Mouse (Mus musculus) hindbrain, embryonic 10.5 days (tissue): ENCODE measurements around the gene Mall. TPM values are rescaled to one million over a fixed set of nuclear protein-coding genes. Genes with fewer than 3 reads are reported as not detected.
A peak's percentile ranks its signal among the peaks of the same experiment; 100 is the strongest.

Experiments
- DNase-seq: peaks from one replicate; pipeline ENCODE4 v3.0.0-alpha.2; 2017; ENCODE audit warnings: low spot score
- H3K27ac ChIP-seq: fragments of 300-500 bp; sonication (generic); 2 replicates; pipeline ENCODE4 v1.5.1; 2016; ENCODE audit warnings: mild to moderate bottlenecking, moderate library complexity
- H3K27me3 ChIP-seq: fragments of 300-500 bp; sonication (generic); 2 replicates; pipeline ENCODE4 v1.6.1; 2016; ENCODE audit warnings: mild to moderate bottlenecking; ENCODE audit not compliant: poor library complexity, insufficient read depth, severe bottlenecking
- H3K36me3 ChIP-seq: fragments of 300-500 bp; sonication (generic); 2 replicates; pipeline ENCODE4 v1.6.1; 2016; ENCODE audit warnings: mild to moderate bottlenecking, moderate library complexity
- H3K4me1 ChIP-seq: fragments of 300-500 bp; sonication (generic); replicated peaks from 2 replicates; pipeline ENCODE4 v1.6.1; 2016; ENCODE audit warnings: mild to moderate bottlenecking
- H3K4me3 ChIP-seq: fragments of 300-500 bp; sonication (generic); 2 replicates; pipeline ENCODE4 v1.5.1; 2016; ENCODE audit warnings: mild to moderate bottlenecking, moderate library complexity
- H3K9me3 ChIP-seq: fragments of 300-500 bp; sonication (generic); 2 replicates; pipeline ENCODE4 v1.6.1; 2016; ENCODE audit warnings: mild to moderate bottlenecking, moderate library complexity
- WGBS: fragments of 180-500 bp; shearing (Covaris S2); methylation state at CpG from one replicate; pipeline ENCODE4 v1.1.7; 2016; 5-methylcytosine and 5-hydroxymethylcytosine counted together
- polyA plus RNA-seq: library from polyadenylated mRNA; unstranded; fragments of >200 nt; fragmentation: Nextera tagmentation; extraction: Ambion mirVana; gene quantifications from 2 replicates; pipeline ENCODE4 v1.2.1, GENCODE M21; 2016

The Mall gene
- polyA plus RNA-seq, 1 experiment from 2014 or later, result 1.8 TPM

- H3K4me1 ChIP-seq, result peaks cover 36% of the 10 kb centered on the region
- H3K27ac ChIP-seq, result peak overlapping the region; percentile 45; the same call in 1 of the 2 replicates
- H3K9me3 ChIP-seq, result no peaks in the 10 kb centered on the region
- H3K36me3 ChIP-seq, result no peaks in the 10 kb centered on the region
- no peak for DNase-seq
- WGBS, result 73% methylated on average over 7 of the region's 7 CpGs
- H3K4me3 ChIP-seq, result no peak overlapping the region
- no peaks in the 10 kb centered on the region for H3K27me3 ChIP-seq
Measured at GRCm38 (mm10) chr2:127722176-127722892, 7.4 kb downstream of the Mall start.

DNA sequence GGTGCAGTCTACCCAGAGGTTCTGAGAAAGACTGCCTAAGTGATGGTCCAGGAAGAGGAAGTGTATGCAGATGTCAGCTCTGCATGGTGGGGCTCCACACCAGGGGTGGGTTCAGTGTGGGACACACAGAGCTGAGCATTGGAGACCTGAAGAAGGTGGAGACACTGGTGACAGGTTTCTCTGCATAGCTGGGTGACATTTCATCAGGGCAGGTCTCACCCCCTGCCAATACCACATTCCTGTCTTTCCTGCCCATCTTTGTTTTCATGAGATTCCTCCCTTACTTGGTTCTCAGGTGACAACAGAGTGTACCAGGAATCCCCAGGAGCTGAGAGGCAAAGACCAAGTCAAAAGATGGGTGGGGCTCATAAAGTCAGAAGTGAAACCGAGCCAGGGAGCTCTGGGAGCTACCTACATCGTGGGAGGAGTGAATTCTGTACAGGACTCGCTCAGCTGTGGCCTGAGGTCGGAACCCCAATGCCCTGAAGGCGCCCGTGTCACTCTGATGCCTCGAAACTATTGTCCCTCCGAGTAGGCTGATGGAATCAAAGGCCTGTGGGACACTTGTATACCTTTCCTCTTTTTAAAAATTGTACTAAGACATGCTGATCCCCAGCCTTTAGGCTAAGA lies 10.8 kb downstream of the Mall start:
- Histone ChIP-seq H3K4me1 (peaks cover 37% of the 10 kb centered on the region), H3K4me3 (no peak overlapping the region), H3K9me3 (no peaks in the 10 kb centered on the region), H3K36me3 (no peaks in the 10 kb centered on the region), H3K27me3 (no peaks in the 10 kb centered on the region), H3K27ac (no peak overlapping the region)
- no peak for DNase-seq
- 54% methylated on average over 8 of the region's 8 CpGs for WGBS

DNA sequence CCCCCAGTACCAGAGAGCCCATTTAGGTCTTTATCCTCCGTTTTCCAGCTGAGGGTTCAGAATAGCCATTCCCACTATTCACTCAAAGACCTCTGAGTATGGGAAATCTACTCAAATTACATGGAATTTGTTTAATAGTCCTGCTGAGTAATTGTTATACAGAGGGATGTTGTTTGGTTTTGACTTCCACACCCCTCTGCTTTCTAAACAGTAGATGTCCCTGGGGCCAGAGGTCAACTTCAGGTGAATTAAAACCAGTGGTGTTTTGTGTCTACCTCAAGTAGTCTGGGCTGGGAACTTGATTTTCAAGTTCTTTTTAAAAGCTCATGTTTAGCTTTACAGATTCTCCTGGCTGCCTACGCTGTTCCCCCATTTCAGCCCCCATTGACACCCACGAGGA lies 15.0 kb downstream of the Mall start:
- Histone ChIP-seq H3K9me3 (no peaks in the 10 kb centered on the region), H3K4me3 (no peak overlapping the region), H3K36me3 (no peaks in the 10 kb centered on the region), H3K27ac (no peak overlapping the region), H3K27me3 (no peaks in the 10 kb centered on the region), H3K4me1 (peaks cover 12% of the 10 kb centered on the region)
- no peak for DNase-seq
- WGBS, result 56% methylated on average over 3 of the region's 3 CpGs

DNA sequence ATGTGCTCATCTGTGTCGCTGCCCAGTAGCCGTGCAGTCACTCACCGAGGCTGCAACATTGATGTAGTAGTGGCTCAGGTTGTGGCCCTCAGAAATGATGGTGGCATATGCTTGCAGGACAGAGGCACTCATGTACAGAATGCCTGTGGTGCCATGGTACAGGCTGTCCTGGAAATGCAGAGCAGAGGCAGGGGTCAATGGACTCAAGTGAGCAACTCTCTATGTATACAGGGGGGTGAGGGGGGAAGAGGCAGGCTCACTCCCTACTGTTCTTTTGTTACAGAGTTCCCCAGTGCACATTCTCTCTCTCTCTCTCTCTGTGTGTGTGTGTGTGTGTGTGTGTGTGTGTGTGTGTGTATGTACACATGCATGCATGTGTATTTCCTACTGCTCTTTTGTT lies 20.9 kb downstream of the Mall start:
- 73% methylated on average over 3 of the region's 3 CpGs for WGBS

DNA sequence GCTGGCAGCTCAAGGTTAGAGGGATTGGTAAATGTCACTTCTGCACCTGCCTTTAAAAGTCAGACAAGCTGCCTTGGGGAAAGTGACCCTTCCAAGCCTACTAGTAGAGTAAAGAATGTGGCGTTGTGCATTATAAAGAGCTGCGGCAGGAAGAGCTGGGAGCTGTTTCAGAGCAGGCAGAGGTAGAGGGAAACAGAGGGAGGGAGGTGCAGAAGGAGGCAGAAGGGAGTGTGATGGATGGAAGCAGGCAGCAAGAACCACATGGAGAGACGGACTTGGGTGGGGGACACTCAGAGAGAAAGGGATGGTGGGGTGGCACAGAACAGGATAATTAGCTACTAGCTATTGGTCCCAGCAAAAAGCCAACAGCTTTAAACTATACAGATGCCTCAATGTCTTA lies 21.7 kb downstream of the Mall start:
- WGBS, result 45% methylated on average over 3 of the region's 3 CpGs
- no peak for DNase-seq
- Histone ChIP-seq H3K9me3 (no peaks in the 10 kb centered on the region), H3K27ac (no peak overlapping the region), H3K36me3 (no peaks in the 10 kb centered on the region), H3K4me3 (no peak overlapping the region), H3K4me1 (peaks cover 7% of the 10 kb centered on the region; the same call in 1 of the 2 replicates), H3K27me3 (no peaks in the 10 kb centered on the region)

More for the DNA sequence above, 20.9 kb downstream of the Mall start:
- Histone ChIP-seq H3K27me3 (no peaks in the 10 kb centered on the region), H3K9me3 (no peaks in the 10 kb centered on the region), H3K36me3 (no peaks in the 10 kb centered on the region), H3K4me3 (no peak overlapping the region), H3K4me1 (peaks cover 7% of the 10 kb centered on the region; the same call in 1 of the 2 replicates), H3K27ac (no peak overlapping the region)
- no peak for DNase-seq

- Histone ChIP-seq H3K4me1 (peaks cover 7% of the 10 kb centered on the region; the same call in 1 of the 2 replicates), H3K9me3 (no peaks in the 10 kb centered on the region), H3K27me3 (no peaks in the 10 kb centered on the region), H3K36me3 (no peaks in the 10 kb centered on the region), H3K4me3 (no peak overlapping the region), H3K27ac (no peak overlapping the region)
- 85% methylated on average over 6 of the region's 6 CpGs for WGBS
- DNase-seq, result no peak
Measured at GRCm38 (mm10) chr2:127705267-127705666, 24.5 kb downstream of the Mall start.

GRCm38 (mm10) chr2:127689239-127689638 lies 40.5 kb downstream of the Mall start:
- H3K4me1 ChIP-seq, result no peaks in the 10 kb centered on the region
- no peak overlapping the region for H3K4me3 ChIP-seq
- 91% methylated on average over 4 of the region's 4 CpGs for WGBS
- H3K9me3 ChIP-seq, result no peaks in the 10 kb centered on the region
- no peak for DNase-seq
- H3K27me3 ChIP-seq, result peaks cover 4% of the 10 kb centered on the region; the same call in 1 of the 2 replicates
- no peak overlapping the region for H3K27ac ChIP-seq
- no peaks in the 10 kb centered on the region for H3K36me3 ChIP-seq

DNA sequence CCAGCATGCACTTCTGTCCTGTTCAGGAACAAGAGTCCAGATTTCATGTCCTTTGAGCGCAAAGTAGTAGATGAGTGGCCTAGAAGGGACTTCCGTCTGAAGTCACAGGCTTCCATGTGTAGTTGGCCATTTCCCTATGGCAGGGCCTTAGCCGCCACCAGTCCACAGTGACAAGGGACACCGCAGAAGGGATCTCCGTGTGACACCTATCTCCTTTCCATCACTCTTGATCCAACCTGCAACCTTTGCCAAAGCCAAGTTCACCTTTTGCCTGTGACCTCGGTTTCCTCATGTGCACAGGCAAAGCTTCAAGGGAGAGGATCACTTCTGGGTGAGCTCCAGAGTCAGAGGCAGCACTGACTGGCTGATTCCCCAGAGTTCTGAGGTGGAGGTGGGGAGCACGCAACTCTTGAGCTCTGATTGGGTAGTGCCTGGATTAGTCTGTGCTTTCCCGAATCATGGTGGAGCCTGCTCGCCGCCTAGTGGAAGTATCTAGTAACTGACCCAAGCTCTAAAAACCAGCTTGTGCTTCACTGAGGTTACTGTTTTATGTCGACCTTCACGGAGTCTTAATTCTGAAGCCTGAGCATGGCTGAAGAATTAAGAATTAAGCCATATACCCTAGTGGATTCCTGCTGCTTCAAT lies 45.9 kb downstream of the Mall start:
- H3K4me3 ChIP-seq, result no peak overlapping the region
- H3K4me1 ChIP-seq, result 0 out of 2 replicates have a peak, but pooled peaks cover 4% of the 10 kb centered on the region
- peak; percentile 73 for DNase-seq
- H3K27ac ChIP-seq, result no peak overlapping the region
- 40% methylated on average over 12 of the region's 12 CpGs for WGBS
- H3K27me3 ChIP-seq, result peaks cover 4% of the 10 kb centered on the region; the same call in 1 of the 2 replicates
- H3K9me3 ChIP-seq, result no peaks in the 10 kb centered on the region
- no peaks in the 10 kb centered on the region for H3K36me3 ChIP-seq

- no peak overlapping the region for H3K4me3 ChIP-seq
- no peaks in the 10 kb centered on the region for H3K36me3 ChIP-seq
- H3K9me3 ChIP-seq, result no peaks in the 10 kb centered on the region
- 28% methylated on average over 2 of the region's 2 CpGs for WGBS
- no peak overlapping the region for H3K27ac ChIP-seq
- no peaks in the 10 kb centered on the region for H3K4me1 ChIP-seq
- H3K27me3 ChIP-seq, result no peaks in the 10 kb centered on the region
- no peak for DNase-seq
Measured at GRCm38 (mm10) chr2:127667843-127668506, 61.8 kb downstream of the Mall start.

DNA sequence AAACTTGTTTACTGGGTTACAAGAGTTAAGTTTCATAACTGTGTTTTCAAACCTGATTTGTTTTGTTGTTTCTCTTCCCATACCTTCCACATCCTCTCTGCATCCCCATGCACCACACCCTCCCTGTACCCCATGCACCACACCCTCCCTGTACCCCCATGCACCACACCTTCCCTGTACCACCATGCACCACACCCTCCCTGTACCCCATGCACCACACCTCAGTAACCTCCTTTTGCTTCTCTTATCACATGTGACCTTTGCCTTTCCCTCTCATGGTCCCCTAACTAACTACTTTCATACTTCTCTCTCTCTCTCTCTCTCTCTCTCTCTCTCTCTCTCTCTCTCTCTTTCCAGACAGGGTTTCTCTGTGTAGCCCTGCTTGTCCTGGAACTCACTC lies 62.7 kb downstream of the Mall start:
- no peaks in the 10 kb centered on the region for H3K27me3 ChIP-seq
- no peaks in the 10 kb centered on the region for H3K4me1 ChIP-seq
- H3K27ac ChIP-seq, result no peak overlapping the region
- H3K9me3 ChIP-seq, result no peaks in the 10 kb centered on the region
- no peak for DNase-seq
- no peaks in the 10 kb centered on the region for H3K36me3 ChIP-seq
- H3K4me3 ChIP-seq, result no peak overlapping the region

DNA sequence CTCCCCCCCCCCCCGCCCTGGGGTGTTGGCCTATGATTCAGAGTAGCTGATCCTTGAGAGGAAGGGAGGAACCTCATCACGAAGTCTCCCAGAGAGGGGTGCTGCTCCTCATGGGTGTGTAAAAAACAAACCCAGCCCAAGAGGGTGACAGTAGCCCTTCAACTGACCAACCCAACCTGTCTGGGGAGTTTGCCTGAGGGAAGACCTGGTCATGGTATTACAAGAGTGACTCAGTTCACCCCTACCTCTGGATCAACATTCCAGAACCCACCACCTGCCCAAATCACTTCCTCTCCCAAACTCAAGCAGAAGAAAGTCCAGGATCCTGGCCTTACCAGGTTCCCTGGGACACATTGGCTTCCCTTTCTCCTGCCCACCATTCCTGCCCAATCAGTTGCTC lies 67.0 kb downstream of the Mall start:
- WGBS, result 48% methylated on average over 2 of the region's 2 CpGs
- no peak overlapping the region for H3K4me3 ChIP-seq

DNA sequence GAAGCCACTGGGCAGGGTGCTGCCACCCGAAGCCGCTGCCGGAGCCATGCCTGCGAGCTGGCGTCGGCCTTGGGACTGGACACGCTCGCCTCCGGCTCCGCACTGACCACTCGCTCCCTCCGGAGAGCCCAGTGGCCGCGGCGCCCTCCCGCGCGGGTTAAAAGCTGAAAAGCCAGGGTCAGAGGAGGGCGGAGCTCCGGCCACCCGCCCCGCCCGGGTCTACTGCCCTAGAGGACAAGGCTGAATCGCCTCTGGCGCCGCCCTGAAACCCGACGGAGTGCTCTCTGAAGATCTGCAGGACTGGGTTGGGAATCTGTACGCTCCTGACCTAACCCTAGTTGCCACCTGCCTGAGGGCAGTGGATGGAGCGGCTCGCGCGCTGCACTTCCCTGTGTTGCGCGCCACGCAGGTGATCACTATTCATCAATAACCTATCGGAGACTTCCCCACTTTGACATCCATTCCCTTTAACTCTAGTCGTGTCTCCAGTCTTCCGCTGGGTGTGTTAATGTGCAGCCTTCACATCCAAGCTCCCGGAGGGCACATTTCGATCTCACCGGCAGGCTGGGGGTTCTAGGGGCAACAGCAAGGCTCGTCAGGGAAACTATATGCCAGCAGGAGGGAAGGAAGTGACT lies 73.5 kb downstream of the Mall start, which contains the start of gene Mal:
TSS of gene Mal (minus strand) at position 610 of the 635 bp plus-strand sequence.
- Histone ChIP-seq H3K4me3 (peak within 1 kb of the TSS; percentile 62), H3K4me1 (peaks cover 16% of the 10 kb centered on the region), H3K27me3 (peaks cover 93% of the 10 kb centered on the region), H3K27ac (peak within 1 kb of the TSS; percentile 62), H3K9me3 (no peaks in the 10 kb centered on the region), H3K36me3 (no peaks in the 10 kb centered on the region)
- under 1% methylated on average over 43 of the region's 43 CpGs for WGBS
- peak; percentile 78 for DNase-seq

More for the DNA sequence above, 67.0 kb downstream of the Mall start:
- no peak for DNase-seq
- Histone ChIP-seq H3K4me1 (no peaks in the 10 kb centered on the region), H3K9me3 (no peaks in the 10 kb centered on the region), H3K36me3 (no peaks in the 10 kb centered on the region), H3K27ac (no peak overlapping the region), H3K27me3 (peaks cover 28% of the 10 kb centered on the region)
